Mouse (Mus musculus): ENCODE data around the gene Pibf1. TPM values are rescaled to one million over a fixed set of nuclear protein-coding genes. Genes with fewer than 3 reads are reported as not detected.
A peak's percentile ranks its signal among the peaks of the same experiment; 100 is the strongest.

The Pibf1 gene
- polyA plus RNA-seq, 1 experiment from 2014 or later: 23.6 TPM

DNA sequence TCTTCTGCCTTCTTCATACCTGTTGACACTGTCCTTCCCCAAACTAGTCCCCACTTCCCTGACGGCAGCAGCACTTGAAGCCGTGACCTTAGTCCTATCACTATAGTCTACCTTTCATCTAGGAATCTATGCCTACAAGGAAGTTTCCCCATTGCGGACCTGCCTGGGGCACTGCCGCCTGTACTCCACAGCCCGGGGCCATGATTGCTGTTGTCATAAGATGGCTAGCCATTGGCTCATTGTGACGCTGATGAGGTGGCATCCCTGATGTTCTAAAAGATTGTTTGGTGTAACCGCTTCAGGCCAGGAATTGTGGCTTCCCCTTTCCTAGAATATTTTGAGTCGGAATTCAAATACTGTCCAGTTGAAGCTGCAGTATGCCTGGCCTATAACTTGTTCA is 195.2 kb downstream of the Pibf1 start:
- H3K4me2 ChIP-seq (replicated peaks; ENCODE audit: low read depth, low read length): no peak overlapping the region
- 0 out of 2 replicates have a peak, but pooled peaks cover 3% of the 10 kb centered on the region for H3K4me1 ChIP-seq (replicated peaks; ENCODE audit: control insufficient read depth, insufficient read depth, low read length)
- no peak for DNase-seq (ENCODE audit: low spot score)
- WGBS: 91% methylated on average over 8 of the region's 8 CpGs
- no peaks in the 10 kb centered on the region for H3K36me3 ChIP-seq (ENCODE audit: control insufficient read depth, insufficient read depth, low read length)
- H3K9ac ChIP-seq (ENCODE audit: low read depth, low read length): no peak overlapping the region
- no peaks in the 10 kb centered on the region for H3K9me3 ChIP-seq (ENCODE audit: control insufficient read depth, low read length)
- peaks cover 11% of the 10 kb centered on the region for H3K27me3 ChIP-seq (ENCODE audit: control insufficient read depth, insufficient read depth, low read length)
- ATAC-seq (ENCODE audit: low FRiP score): no peak
- no peak overlapping the region for H3K27ac ChIP-seq (ENCODE audit: low read depth, low read length)
- H3K4me3 ChIP-seq (ENCODE audit: low read depth, low read length): no peak overlapping the region

DNA sequence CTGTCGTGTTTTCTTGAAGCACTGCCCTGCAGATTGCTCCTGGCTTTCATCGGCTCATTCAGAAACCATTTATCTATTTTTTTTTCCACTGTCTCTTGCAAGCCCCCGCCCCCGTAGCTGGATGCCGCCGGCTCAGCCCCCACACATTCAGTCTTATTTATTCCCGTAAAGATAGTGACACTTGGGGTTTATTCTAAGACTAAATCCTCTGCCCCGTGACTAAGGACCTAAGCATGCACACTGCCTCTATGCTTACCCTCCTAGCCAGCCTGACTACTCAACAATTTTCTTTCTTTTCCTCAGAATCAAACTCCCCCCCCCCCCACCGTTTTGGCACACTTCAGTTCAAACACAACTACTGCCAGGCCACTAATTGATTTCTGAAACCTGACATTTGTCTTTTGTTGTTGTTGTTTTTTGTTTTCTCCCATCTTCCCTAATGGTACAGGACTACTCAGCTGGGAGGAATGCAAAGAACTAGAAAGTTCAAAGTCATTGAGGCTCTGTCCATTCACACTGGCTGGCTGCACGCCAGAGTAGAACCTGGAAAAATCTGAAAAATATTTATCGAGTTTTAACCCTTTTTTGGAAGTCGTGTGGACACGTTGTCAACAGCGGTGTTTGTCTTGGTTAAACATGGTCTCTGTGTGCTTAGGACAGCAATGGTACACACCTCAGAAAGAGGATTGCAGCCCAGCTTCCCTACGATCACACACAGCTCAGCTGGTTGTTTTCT is 196.6 kb downstream of the Pibf1 start:
- H3K4me1 ChIP-seq (replicated peaks; ENCODE audit: control insufficient read depth, insufficient read depth, low read length): 0 out of 2 replicates have a peak, but pooled peaks cover 3% of the 10 kb centered on the region
- no peaks in the 10 kb centered on the region for H3K9me3 ChIP-seq (ENCODE audit: control insufficient read depth, low read length)
- H3K27ac ChIP-seq (ENCODE audit: low read depth, low read length): no peak overlapping the region
- H3K36me3 ChIP-seq (ENCODE audit: control insufficient read depth, insufficient read depth, low read length): no peaks in the 10 kb centered on the region
- ATAC-seq (ENCODE audit: low FRiP score) (no peak), DNase-seq (ENCODE audit: low spot score) (no peak)
- 66% methylated on average over 15 of the region's 15 CpGs for WGBS
- no peak overlapping the region for H3K4me2 ChIP-seq (replicated peaks; ENCODE audit: low read depth, low read length)
- no peak overlapping the region for H3K4me3 ChIP-seq (ENCODE audit: low read depth, low read length)
- no peak overlapping the region for H3K9ac ChIP-seq (ENCODE audit: low read depth, low read length)
- H3K27me3 ChIP-seq (ENCODE audit: control insufficient read depth, insufficient read depth, low read length): peaks cover 15% of the 10 kb centered on the region

DNA sequence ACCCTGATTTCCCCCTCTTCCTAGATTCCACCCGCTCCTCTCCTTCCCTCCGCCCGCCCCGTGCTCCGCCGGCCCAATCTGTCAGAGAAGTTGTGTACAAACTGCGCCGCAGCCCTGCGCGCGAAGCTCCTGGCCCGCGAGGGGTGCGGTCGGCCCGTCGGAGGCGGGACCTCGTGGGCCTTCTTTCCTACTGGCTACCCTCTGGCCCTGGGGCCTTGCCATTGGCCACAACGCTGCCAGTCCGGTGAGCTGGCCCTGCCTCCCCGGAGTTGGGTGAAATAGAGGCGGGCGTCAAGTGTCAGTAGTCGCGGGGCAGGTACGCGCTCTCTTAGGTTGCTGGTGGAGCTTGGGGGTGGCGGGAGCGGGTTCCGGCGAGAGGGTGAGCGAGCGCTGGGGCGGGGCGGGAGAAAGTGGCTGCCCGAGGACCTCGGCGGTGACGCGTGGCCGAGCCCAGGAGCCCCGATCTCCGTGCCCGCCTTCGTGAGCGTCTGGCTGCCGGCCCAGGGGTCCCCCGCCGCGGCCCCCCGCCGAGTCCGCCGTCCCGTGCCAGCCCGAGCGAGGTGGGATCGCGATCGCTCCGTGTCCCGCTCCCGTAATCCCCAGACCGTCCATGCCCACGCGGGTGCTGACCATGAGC is 199.3 kb downstream of the Pibf1 start, which contains the start of gene Klf5:
Gene Klf5, plus strand, starts transcription at position 307 of the 637 bp plus-strand sequence.
- H3K27me3 ChIP-seq (ENCODE audit: control insufficient read depth, insufficient read depth, low read length): peaks cover 15% of the 10 kb centered on the region
- H3K4me2 ChIP-seq (replicated peaks; ENCODE audit: low read depth, low read length): peak within 1 kb of the TSS; percentile 98
- H3K36me3 ChIP-seq (ENCODE audit: control insufficient read depth, insufficient read depth, low read length): no peaks in the 10 kb centered on the region
- H3K9me3 ChIP-seq (ENCODE audit: control insufficient read depth, low read length): no peaks in the 10 kb centered on the region
- ATAC-seq (ENCODE audit: low FRiP score) (peak; percentile 98), DNase-seq (ENCODE audit: low spot score) (peak; percentile 89)
- peak within 1 kb of the TSS; percentile 65 for H3K4me3 ChIP-seq (ENCODE audit: low read depth, low read length)
- peak within 1 kb of the TSS; percentile 51 for H3K9ac ChIP-seq (ENCODE audit: low read depth, low read length)
- H3K4me1 ChIP-seq (replicated peaks; ENCODE audit: control insufficient read depth, insufficient read depth, low read length): 0 out of 2 replicates have a peak, but pooled peaks cover 3% of the 10 kb centered on the region
- H3K27ac ChIP-seq (ENCODE audit: low read depth, low read length): no peak within 1 kb of the TSS
- WGBS: 2% methylated on average over 55 of the region's 67 CpGs

DNA sequence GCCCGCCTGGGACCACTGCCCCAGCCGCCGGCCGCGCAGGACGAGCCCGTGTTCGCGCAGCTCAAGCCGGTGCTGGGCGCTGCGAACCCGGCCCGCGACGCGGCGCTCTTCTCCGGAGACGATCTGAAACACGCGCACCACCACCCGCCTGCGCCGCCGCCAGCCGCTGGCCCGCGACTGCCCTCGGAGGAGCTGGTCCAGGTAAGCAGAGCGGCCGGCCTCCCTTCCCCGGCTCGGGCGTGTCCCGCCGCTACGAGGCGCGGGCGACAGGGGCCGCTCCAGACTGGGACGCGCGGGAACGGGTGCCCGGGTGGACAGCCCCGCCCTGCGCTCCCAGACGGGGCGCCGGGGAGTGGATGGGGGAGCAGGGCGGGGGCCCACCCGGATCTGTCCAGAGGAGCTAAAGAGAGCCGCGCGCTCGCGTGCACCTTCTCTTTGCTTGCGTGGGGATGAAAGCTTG is 199.8 kb downstream of the Pibf1 start:
- Histone ChIP-seq H3K4me3 (ENCODE audit: low read depth, low read length) (peak overlapping the region; percentile 65), H3K27ac (ENCODE audit: low read depth, low read length) (no peak overlapping the region), H3K27me3 (ENCODE audit: control insufficient read depth, insufficient read depth, low read length) (peaks cover 15% of the 10 kb centered on the region), H3K4me1 (replicated peaks; ENCODE audit: control insufficient read depth, insufficient read depth, low read length) (0 out of 2 replicates have a peak, but pooled peaks cover 3% of the 10 kb centered on the region), H3K9ac (ENCODE audit: low read depth, low read length) (peak overlapping the region; percentile 51), H3K36me3 (ENCODE audit: control insufficient read depth, insufficient read depth, low read length) (no peaks in the 10 kb centered on the region), H3K4me2 (replicated peaks; ENCODE audit: low read depth, low read length) (peak overlapping the region; percentile 98), H3K9me3 (ENCODE audit: control insufficient read depth, low read length) (no peaks in the 10 kb centered on the region)
- ATAC-seq (ENCODE audit: low FRiP score): peak; percentile 89
- under 1% methylated on average over 49 of the region's 60 CpGs for WGBS
- peak; percentile 73 for DNase-seq (ENCODE audit: low spot score)

DNA sequence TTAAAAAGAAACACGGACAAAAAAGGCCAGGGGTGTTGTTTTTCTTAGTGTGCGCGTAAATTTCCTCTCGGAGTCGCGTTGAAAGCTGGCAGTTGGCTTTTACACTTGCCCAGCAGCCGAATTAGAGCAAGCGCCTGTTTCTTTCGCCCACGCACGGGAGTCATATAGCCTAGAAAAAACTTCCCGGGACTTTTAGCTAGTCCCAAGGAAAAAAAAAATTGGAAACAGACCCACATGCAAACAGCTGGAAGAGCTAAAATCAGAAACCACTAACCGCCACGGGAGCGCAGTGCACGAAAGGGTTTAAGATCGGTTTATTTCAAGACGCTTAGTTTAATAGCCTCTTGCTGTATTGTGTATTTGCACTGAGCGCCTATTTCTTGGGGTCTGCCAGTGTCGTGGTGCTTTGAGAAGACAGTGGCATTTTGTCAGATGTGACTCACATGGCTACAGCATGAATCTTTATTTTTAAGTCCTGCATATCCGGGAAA is 200.5 kb downstream of the Pibf1 start:
- Histone ChIP-seq H3K27ac (ENCODE audit: low read depth, low read length) (no peak overlapping the region), H3K4me1 (replicated peaks; ENCODE audit: control insufficient read depth, insufficient read depth, low read length) (0 out of 2 replicates have a peak, but pooled peaks cover 3% of the 10 kb centered on the region), H3K9me3 (ENCODE audit: control insufficient read depth, low read length) (no peaks in the 10 kb centered on the region), H3K27me3 (ENCODE audit: control insufficient read depth, insufficient read depth, low read length) (peaks cover 15% of the 10 kb centered on the region), H3K36me3 (ENCODE audit: control insufficient read depth, insufficient read depth, low read length) (no peaks in the 10 kb centered on the region), H3K9ac (ENCODE audit: low read depth, low read length) (no peak overlapping the region), H3K4me2 (replicated peaks; ENCODE audit: low read depth, low read length) (peak overlapping the region; percentile 98), H3K4me3 (ENCODE audit: low read depth, low read length) (peak overlapping the region; percentile 65)
- 10% methylated on average over 21 of the region's 21 CpGs for WGBS
- DNase-seq (ENCODE audit: low spot score) (peak; percentile 43), ATAC-seq (ENCODE audit: low FRiP score) (no peak)

DNA sequence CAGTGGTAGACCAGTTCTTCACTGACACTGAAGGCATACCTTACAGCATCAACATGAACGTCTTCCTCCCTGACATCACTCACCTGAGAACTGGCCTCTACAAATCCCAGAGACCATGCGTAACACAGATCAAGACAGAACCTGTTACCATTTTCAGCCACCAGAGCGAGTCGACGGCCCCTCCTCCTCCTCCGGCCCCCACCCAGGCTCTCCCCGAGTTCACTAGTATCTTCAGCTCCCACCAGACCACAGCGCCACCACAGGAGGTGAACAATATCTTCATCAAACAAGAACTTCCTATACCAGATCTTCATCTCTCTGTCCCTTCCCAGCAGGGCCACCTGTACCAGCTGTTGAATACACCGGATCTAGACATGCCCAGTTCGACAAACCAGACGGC is 202.2 kb downstream of the Pibf1 start:
- H3K27ac ChIP-seq (ENCODE audit: low read depth, low read length): no peak overlapping the region
- ATAC-seq (ENCODE audit: low FRiP score): no peak
- 71% methylated on average over 11 of the region's 11 CpGs for WGBS
- H3K9me3 ChIP-seq (ENCODE audit: control insufficient read depth, low read length): no peaks in the 10 kb centered on the region
- no peak overlapping the region for H3K4me3 ChIP-seq (ENCODE audit: low read depth, low read length)
- H3K4me1 ChIP-seq (replicated peaks; ENCODE audit: control insufficient read depth, insufficient read depth, low read length): 0 out of 2 replicates have a peak, but pooled peaks cover 3% of the 10 kb centered on the region
- H3K27me3 ChIP-seq (ENCODE audit: control insufficient read depth, insufficient read depth, low read length): peaks cover 15% of the 10 kb centered on the region
- no peak for DNase-seq (ENCODE audit: low spot score)
- no peak overlapping the region for H3K9ac ChIP-seq (ENCODE audit: low read depth, low read length)
- H3K36me3 ChIP-seq (ENCODE audit: control insufficient read depth, insufficient read depth, low read length): no peaks in the 10 kb centered on the region
- no peak overlapping the region for H3K4me2 ChIP-seq (replicated peaks; ENCODE audit: low read depth, low read length)

Other genes with a start within 250 kb of the Pibf1 start
- 0.64 and 1.2 TPM in 2 replicates for gene Rpl36a-ps1, start 105.1 kb upstream of the Pibf1 start, polyA plus RNA-seq (2014; fragmentation: Nextera tagmentation; extraction: Ambion mirVana)
- gene Mzt1, start 53.3 kb upstream of the Pibf1 start, polyA plus RNA-seq (2014; fragmentation: Nextera tagmentation; extraction: Ambion mirVana): 121 and 129 TPM in 2 replicates
- 58.8 and 71.3 TPM in 2 replicates for gene Bora, start 53.2 kb upstream of the Pibf1 start, polyA plus RNA-seq (2014; fragmentation: Nextera tagmentation; extraction: Ambion mirVana)
- 40.1 and 43.8 TPM in 2 replicates for gene Dis3, start 346 bp downstream of the Pibf1 start, polyA plus RNA-seq (2014; fragmentation: Nextera tagmentation; extraction: Ambion mirVana)
- gene Klf5, start 199.3 kb downstream of the Pibf1 start, polyA plus RNA-seq (2014; fragmentation: Nextera tagmentation; extraction: Ambion mirVana): 2.2 and 2.7 TPM in 2 replicates